Mouse (Mus musculus): ENCODE measurements around the gene Dctn3. TPM values are rescaled to one million over a fixed set of nuclear protein-coding genes. Genes with fewer than 3 reads are reported as not detected.

The Dctn3 gene
- total RNA-seq, 1 experiment from 2014 or later, result 120 TPM

GRCm38 (mm10) chr4:41671963-41672480, 50.9 kb downstream of the Dctn3 start:
- DNase-seq, result no peak

- DNase-seq, result no peak
Observed at GRCm38 (mm10) chr4:41671500-41671899, 51.5 kb downstream of the Dctn3 start.

DNA sequence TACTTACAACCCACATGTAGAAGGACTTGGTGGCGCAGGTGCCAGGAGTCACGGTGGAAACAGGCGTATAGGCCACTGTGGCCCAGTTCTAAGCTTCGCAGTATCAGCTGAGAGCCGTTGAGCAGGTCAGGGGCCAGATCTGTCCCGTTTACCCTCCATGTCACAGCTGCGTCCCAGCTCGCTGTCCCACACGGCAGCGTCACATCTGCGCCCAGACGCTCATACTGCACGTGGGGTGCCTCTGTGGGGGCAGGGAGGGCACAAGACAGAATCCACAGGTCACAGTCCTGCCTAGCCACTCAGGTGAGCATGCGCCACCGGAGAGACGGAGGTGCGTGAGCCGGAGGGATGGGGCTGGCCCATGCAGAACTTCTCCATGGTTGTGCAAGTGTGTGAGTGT, 52.1 kb downstream of the Dctn3 start:
- no peak for DNase-seq

GRCm38 (mm10) chr4:41666646-41667045, 56.3 kb downstream of the Dctn3 start:
- no peak for DNase-seq

GRCm38 (mm10) chr4:41665009-41665675, 57.8 kb downstream of the Dctn3 start:
- peak; percentile 61 for DNase-seq

Other genes starting within 250 kb of the Dctn3 start
- gene AI464131, start 220.1 kb downstream of the Dctn3 start, total RNA-seq (2021), result 15.4 and 17.4 TPM in 2 replicates
- 0.82 TPM in 1 of 2 replicates, not detected in the other for gene 1110017D15Rik, start 205.8 kb downstream of the Dctn3 start, total RNA-seq (2021)
- 15.0 and 20.0 TPM in 2 replicates for gene Fam219a, start 153.6 kb downstream of the Dctn3 start, total RNA-seq (2021)
- gene Dnaic1, start 153.4 kb downstream of the Dctn3 start, total RNA-seq (2021), result 0.30 TPM in 1 of 2 replicates, not detected in the other
- 2.0 and 3.9 TPM in 2 replicates for gene Enho, start 82.8 kb downstream of the Dctn3 start, total RNA-seq (2021)
- 46.3 and 49.8 TPM in 2 replicates for gene Cntfr, start 26.1 kb downstream of the Dctn3 start, total RNA-seq (2021)
- 56.7 and 83.4 TPM in 2 replicates for gene Il11ra1, start 23.2 kb downstream of the Dctn3 start, total RNA-seq (2021)
- 34.5 and 36.2 TPM in 2 replicates for gene Rpp25l, start 9.6 kb downstream of the Dctn3 start, total RNA-seq (2021)
- gene Arid3c, start 8.0 kb upstream of the Dctn3 start, total RNA-seq (2021), result not detected in 2 replicates
- gene Galt, start 32.1 kb upstream of the Dctn3 start, total RNA-seq (2021), result 40.8 and 47.6 TPM in 2 replicates
- gene Sigmar1, start 33.0 kb upstream of the Dctn3 start, total RNA-seq (2021), result 84.5 and 86.8 TPM in 2 replicates
- 32.6 and 46.2 TPM in 2 replicates for gene Ccl27a, start 51.1 kb upstream of the Dctn3 start, total RNA-seq (2021)
- not detected in 2 replicates for gene Gm21541, start 180.4 kb upstream of the Dctn3 start, total RNA-seq (2021)
- 5.1 and 5.3 TPM in 2 replicates for gene Gm20878, start 218.4 kb upstream of the Dctn3 start, total RNA-seq (2021)
- gene Fam205a4, start 242.9 kb upstream of the Dctn3 start, total RNA-seq (2021), result 0.62 and 1.0 TPM in 2 replicates